Mouse (Mus musculus): Measurements from ENCODE around the gene Gm21725. TPM values are rescaled to one million over a fixed set of nuclear protein-coding genes. Genes with fewer than 3 reads are reported as not detected.
"Not testable (repeated sequence)": the region's sequence is repeated elsewhere in the genome, so short reads cannot be mapped to it uniquely, and the experiment has no call there.

The Gm21725 gene
- not detected in 2 replicates for polyA plus RNA-seq (2015; fragmentation: Nextera tagmentation; extraction: Ambion mirVana)

- not testable (repeated sequence) for H3K9me3 ChIP-seq (ENCODE audit: control insufficient read depth, low read length); H3K4me3 ChIP-seq (ENCODE audit: low read length); ATAC-seq; H3K27ac ChIP-seq (ENCODE audit: low read length); H3K36me3 ChIP-seq (ENCODE audit: control insufficient read depth, insufficient read depth, low read length); H3K4me2 ChIP-seq (ENCODE audit: low read depth, low read length); H3K27me3 ChIP-seq (replicated peaks; ENCODE audit: control insufficient read depth, insufficient read depth, low read length); H3K4me1 ChIP-seq (ENCODE audit: control insufficient read depth, insufficient read depth, low read length); H3K9ac ChIP-seq (ENCODE audit: low read depth, low read length)
- no CpG with 5 or more reads among the region's 3 CpGs for WGBS
Measured at GRCm38 (mm10) chrY:13348963-13349362, at the start of gene Gm21725. Gene Gm21725 (minus strand): TSS chrY:13349063.

Other genes with a start within 250 kb of the Gm21725 start
- gene Gm21891, start 215.6 kb downstream of the Gm21725 start, polyA plus RNA-seq (2015; fragmentation: Nextera tagmentation; extraction: Ambion mirVana) = not detected in 2 replicates
- not detected in 2 replicates for gene Gm21425, start 187.1 kb downstream of the Gm21725 start, polyA plus RNA-seq (2015; fragmentation: Nextera tagmentation; extraction: Ambion mirVana)
- not detected in 2 replicates for gene Gm21828, start 125.1 kb downstream of the Gm21725 start, polyA plus RNA-seq (2015; fragmentation: Nextera tagmentation; extraction: Ambion mirVana)
- not detected in 2 replicates for gene Gm21440, start 96.7 kb downstream of the Gm21725 start, polyA plus RNA-seq (2015; fragmentation: Nextera tagmentation; extraction: Ambion mirVana)
- not detected in 2 replicates for gene Gm21454, start 96.6 kb downstream of the Gm21725 start, polyA plus RNA-seq (2015; fragmentation: Nextera tagmentation; extraction: Ambion mirVana)
- not detected in 2 replicates for gene Gm21866, start 116.5 kb upstream of the Gm21725 start, polyA plus RNA-seq (2015; fragmentation: Nextera tagmentation; extraction: Ambion mirVana)
- gene Gm20773, start 145.0 kb upstream of the Gm21725 start, polyA plus RNA-seq (2015; fragmentation: Nextera tagmentation; extraction: Ambion mirVana) = not detected in 2 replicates